Mouse (Mus musculus) liver, embryonic 16.5 days (tissue): Measurements from ENCODE around the gene Ahnak2. TPM values are rescaled to one million over a fixed set of nuclear protein-coding genes. Genes with fewer than 3 reads are reported as not detected.

ENCODE experiments used
- ATAC-seq: fragments of 200-750 bp; cut with Nextera tagmentation; 2 replicates; pipeline ENCODE4 v1.8.0; 2017; ENCODE audit warnings: low read depth, mild to moderate bottlenecking, moderate number of reproducible peaks, moderate library complexity
- H3K27ac ChIP-seq: fragments of 300-500 bp; sonication (generic); 2 replicates; pipeline ENCODE4 v1.5.1; 2014; ENCODE audit warnings: mild to moderate bottlenecking, low read length
- H3K27me3 ChIP-seq: fragments of 300-500 bp; sonication (generic); 2 replicates; pipeline ENCODE4 v1.6.1; 2014; ENCODE audit warnings: low read depth, low read length, mixed read lengths; ENCODE audit not compliant: control insufficient read depth, insufficient read depth
- H3K36me3 ChIP-seq: fragments of 300-500 bp; sonication (generic); 2 replicates; pipeline ENCODE4 v1.6.1; 2014; ENCODE audit warnings: mild to moderate bottlenecking; ENCODE audit not compliant: control insufficient read depth, insufficient read depth
- H3K4me1 ChIP-seq: fragments of 300-500 bp; sonication (generic); 2 replicates; pipeline ENCODE4 v1.6.1; 2014; ENCODE audit warnings: low read depth, low read length, mixed read lengths; ENCODE audit not compliant: control insufficient read depth
- H3K4me2 ChIP-seq: fragments of 300-500 bp; sonication (generic); 2 replicates; pipeline ENCODE4 v1.6.1; 2014; ENCODE audit warnings: low read depth, low read length, mixed read lengths
- H3K4me3 ChIP-seq: fragments of 300-500 bp; sonication (generic); 2 replicates; pipeline ENCODE4 v1.5.1; 2014; ENCODE audit warnings: low read depth, mild to moderate bottlenecking, low read length
- H3K9ac ChIP-seq: fragments of 300-500 bp; sonication (generic); 2 replicates; pipeline ENCODE4 v1.6.1; 2014; ENCODE audit warnings: low read depth, low read length
- H3K9me3 ChIP-seq: fragments of 300-500 bp; sonication (generic); replicated peaks from 2 replicates; pipeline ENCODE4 v1.6.1; 2016; ENCODE audit warnings: low read length; ENCODE audit not compliant: control insufficient read depth
- WGBS: fragments of 180-500 bp; shearing (Covaris S2); extraction: QIAGEN DNeasy Blood & Tissue Kit; methylation state at CpG from one replicate; pipeline ENCODE4 v1.1.7; 2014; ENCODE audit not compliant: insufficient replicate concordance; 5-methylcytosine and 5-hydroxymethylcytosine counted together
- microRNA-seq: library from miRNA; unstranded; fragments of <30 nt; microRNA quantifications from one replicate; pipeline ENCODE4, GENCODE M21; 2016
- polyA plus RNA-seq: library from polyadenylated mRNA; unstranded; fragments of >200 nt; fragmentation: Nextera tagmentation; extraction: Ambion mirVana; gene quantifications from 2 replicates; pipeline ENCODE4 v1.2.1, GENCODE M21; 2015

The Ahnak2 gene
- polyA plus RNA-seq, 1 experiment from 2014 or later = 0.26 TPM

GRCm38 (mm10) chr12:112730808-112731207 is 71.6 kb downstream of the Ahnak2 start:
- WGBS = 62% methylated on average over 14 of the region's 14 CpGs
- no peaks in the 10 kb centered on the region for H3K27me3 ChIP-seq
- no peaks in the 10 kb centered on the region for H3K4me1 ChIP-seq
- H3K9me3 ChIP-seq = no peaks in the 10 kb centered on the region
- H3K36me3 ChIP-seq = no peaks in the 10 kb centered on the region
- no peak overlapping the region for H3K9ac ChIP-seq
- ATAC-seq = no peak
- no peak overlapping the region for H3K4me2 ChIP-seq
- H3K4me3 ChIP-seq = no peak overlapping the region
- H3K27ac ChIP-seq = no peak overlapping the region

DNA sequence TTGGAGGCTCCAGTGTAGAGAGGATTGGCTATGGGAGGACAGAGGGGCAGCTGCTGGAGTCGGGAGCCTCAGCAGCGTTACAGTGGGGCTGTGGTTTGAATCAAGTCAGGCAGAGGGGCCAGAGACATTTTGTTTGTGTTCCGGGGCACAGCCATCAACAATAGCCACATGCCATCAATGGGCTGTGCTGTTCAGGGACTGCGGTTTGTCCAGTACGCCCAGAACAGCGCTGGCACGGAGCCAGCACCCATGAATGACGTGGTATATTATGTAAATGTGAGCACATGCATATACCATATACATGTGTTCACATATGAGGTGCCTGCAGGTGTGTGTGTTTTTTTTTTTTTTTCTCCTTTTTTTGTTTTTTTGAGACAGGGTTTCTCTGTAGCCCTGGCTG is 74.7 kb downstream of the Ahnak2 start:
- Histone ChIP-seq H3K9me3 (no peaks in the 10 kb centered on the region), H3K4me1 (no peaks in the 10 kb centered on the region; the same call in 1 of the 2 replicates), H3K9ac (no peak overlapping the region), H3K27me3 (peaks cover 8% of the 10 kb centered on the region), H3K27ac (no peak overlapping the region), H3K36me3 (no peaks in the 10 kb centered on the region), H3K4me3 (no peak overlapping the region), H3K4me2 (no peak overlapping the region)
- WGBS = 66% methylated on average over 8 of the region's 8 CpGs
- ATAC-seq = no peak

DNA sequence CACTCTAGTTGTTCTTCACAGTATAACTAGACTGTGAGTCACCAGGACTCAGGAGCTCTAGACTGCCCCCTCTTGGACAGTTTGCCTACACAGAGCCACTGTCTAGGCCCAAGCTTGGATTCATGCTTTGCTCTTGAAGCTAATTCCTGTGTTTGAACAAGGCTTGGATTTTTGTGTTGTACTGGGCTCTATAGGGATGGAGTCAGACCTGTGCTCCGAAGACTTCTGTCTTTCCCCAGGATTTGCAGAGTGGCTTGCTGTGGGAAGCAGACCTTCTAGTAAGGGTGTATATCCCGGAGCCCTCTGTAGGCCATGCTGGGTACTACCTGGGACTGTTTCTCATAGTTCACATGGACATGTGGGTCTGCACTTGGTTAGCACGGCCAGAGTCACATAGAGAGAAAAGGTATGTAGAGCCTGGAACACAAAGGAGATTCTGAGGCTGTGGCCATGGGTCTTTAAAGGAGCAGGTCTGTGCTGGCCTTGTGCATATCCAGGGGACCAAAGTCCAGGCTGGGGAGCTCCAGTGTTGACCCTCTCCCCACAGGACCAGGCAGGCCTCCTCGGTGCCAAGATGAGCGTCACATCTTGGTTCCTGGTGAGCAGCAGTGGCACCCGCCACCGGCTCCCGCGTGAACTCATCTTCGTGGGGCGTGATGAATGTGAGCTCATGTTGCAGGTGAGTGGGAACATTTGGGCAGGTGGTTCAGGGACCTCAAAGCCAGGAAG is 78.2 kb downstream of the Ahnak2 start:
- Histone ChIP-seq H3K4me1 (peaks cover 3% of the 10 kb centered on the region), H3K9ac (no peak overlapping the region), H3K4me2 (no peak overlapping the region), H3K9me3 (no peaks in the 10 kb centered on the region), H3K36me3 (no peaks in the 10 kb centered on the region), H3K27me3 (peaks cover 32% of the 10 kb centered on the region), H3K27ac (no peak overlapping the region), H3K4me3 (no peak overlapping the region)
- 71% methylated on average over 11 of the region's 11 CpGs for WGBS
- ATAC-seq = no peak

DNA sequence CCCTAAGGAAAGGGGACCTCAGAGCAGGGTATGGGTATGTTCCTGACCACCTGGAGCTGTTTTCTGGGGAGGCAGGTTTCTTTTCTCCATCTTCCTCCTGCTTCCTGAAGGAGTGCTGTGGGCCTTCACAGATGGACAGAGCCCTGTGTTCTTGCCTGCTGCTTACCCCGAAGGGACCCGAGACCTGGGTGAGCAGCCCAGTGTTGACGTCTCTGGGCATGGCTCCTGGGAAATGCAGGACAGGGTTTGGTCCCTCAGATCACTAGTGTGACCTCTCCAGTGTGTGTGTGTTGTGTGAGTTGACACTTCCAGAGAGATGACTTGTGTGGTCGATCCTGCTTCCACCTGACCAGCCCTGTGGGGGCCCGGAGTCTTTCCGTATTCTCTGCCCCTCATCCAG is 79.0 kb downstream of the Ahnak2 start:
- Histone ChIP-seq H3K36me3 (no peaks in the 10 kb centered on the region), H3K27me3 (peaks cover 32% of the 10 kb centered on the region), H3K9ac (no peak overlapping the region), H3K4me1 (peaks cover 3% of the 10 kb centered on the region), H3K4me2 (0 out of 2 replicates have a peak overlapping the region, but pooled peaks have one; percentile 66), H3K4me3 (no peak overlapping the region), H3K9me3 (no peaks in the 10 kb centered on the region), H3K27ac (no peak overlapping the region)
- WGBS = 63% methylated on average over 6 of the region's 6 CpGs
- ATAC-seq = no peak

DNA sequence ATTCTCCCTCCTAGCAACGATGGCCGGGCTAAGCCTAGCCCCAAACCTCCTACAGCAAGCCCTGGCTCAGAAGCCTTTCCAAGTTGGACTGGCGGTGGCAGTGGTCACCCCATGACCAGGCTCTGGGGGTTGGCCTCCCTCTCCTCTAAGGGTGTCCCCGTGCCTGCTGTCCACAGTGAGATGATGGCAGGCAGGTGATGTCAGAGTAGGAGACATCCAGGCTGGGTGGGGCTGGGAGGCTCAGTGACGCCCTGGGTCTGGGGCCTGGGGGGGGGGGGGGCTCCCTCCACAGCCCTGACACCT is 79.5 kb downstream of the Ahnak2 start:
- ATAC-seq = no peak
- Histone ChIP-seq H3K36me3 (no peaks in the 10 kb centered on the region), H3K9ac (no peak overlapping the region), H3K4me2 (peak overlapping the region; percentile 66), H3K27me3 (peaks cover 32% of the 10 kb centered on the region), H3K9me3 (no peaks in the 10 kb centered on the region), H3K4me3 (peak overlapping the region; percentile 63), H3K4me1 (peaks cover 3% of the 10 kb centered on the region), H3K27ac (no peak overlapping the region)
- WGBS = 13% methylated on average over 5 of the region's 5 CpGs

DNA sequence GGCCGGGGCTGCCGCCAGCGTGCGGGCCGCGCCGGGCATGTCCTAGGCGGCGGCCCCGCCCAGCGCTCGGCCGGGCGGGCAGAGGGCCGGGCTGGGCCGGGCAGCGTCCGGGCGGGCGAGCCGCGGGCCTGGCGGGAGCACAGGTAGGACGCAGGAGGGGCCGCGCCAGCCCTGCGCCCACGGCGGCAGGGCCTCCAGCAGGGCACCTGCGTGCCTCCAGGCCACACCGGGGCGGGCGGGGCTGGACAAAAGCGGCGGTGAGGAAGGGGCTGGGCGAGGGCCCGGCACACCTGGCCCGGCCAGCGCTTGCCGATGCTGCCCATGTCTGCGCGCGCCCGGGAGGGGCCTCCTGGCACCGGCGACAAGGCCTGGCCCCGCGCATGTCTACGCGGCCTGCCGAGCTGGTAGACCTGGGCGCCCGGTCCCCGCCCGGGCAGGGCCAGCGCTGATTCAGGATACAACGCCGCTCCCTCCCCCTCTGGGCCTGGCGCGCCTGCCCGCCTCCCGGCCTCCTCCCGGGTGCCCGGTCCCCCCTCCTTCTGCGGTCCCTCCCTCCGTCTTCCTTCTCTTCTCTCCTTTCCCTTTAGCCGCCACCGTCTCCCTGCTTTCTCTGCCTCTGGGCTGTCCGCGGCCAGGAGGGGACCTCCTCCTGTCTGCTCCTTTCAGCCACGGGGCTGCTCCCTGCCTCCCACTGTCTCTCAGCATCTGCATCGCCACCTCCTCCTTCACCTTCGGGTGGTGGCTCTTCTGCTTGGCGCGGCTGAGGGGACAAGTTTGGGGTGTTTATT is 80.0 kb downstream of the Ahnak2 start:
- WGBS = 1% methylated on average over 52 of the region's 75 CpGs
- peak overlapping the region; percentile 63 for H3K4me3 ChIP-seq
- peak overlapping the region; percentile 53 for H3K9ac ChIP-seq
- H3K4me1 ChIP-seq = peaks cover 3% of the 10 kb centered on the region
- H3K36me3 ChIP-seq = no peaks in the 10 kb centered on the region
- peaks cover 32% of the 10 kb centered on the region for H3K27me3 ChIP-seq
- ATAC-seq = 0 out of 2 replicates have a peak, but pooled peaks have one; percentile 8
- H3K27ac ChIP-seq = peak overlapping the region; percentile 56; the same call in 1 of the 2 replicates
- no peaks in the 10 kb centered on the region for H3K9me3 ChIP-seq
- H3K4me2 ChIP-seq = peak overlapping the region; percentile 66

Small RNA genes within 50 kb of the gene (microRNA-seq; reads per million reads assigned to microRNA genes)
- 0.74 reads per million for gene Mir6940

Other genes with a start within 250 kb of the Ahnak2 start
- gene Inf2, start 213.9 kb downstream of the Ahnak2 start, polyA plus RNA-seq = 1.2 and 2.7 TPM in 2 replicates
- 12.4 and 14.0 TPM in 2 replicates for gene Adssl1, start 182.6 kb downstream of the Ahnak2 start, polyA plus RNA-seq
- gene Siva1, start 158.0 kb downstream of the Ahnak2 start, polyA plus RNA-seq = 84.7 and 89.5 TPM in 2 replicates
- 8.6 and 8.9 TPM in 2 replicates for gene Akt1, start 127.8 kb downstream of the Ahnak2 start, polyA plus RNA-seq
- 0.88 and 1.5 TPM in 2 replicates for gene Zbtb42, start 123.8 kb downstream of the Ahnak2 start, polyA plus RNA-seq
- gene Cep170b, start 82.2 kb downstream of the Ahnak2 start, polyA plus RNA-seq = 2.8 and 3.6 TPM in 2 replicates
- 19.4 and 20.3 TPM in 2 replicates for gene Pld4, start 42.0 kb downstream of the Ahnak2 start, polyA plus RNA-seq
- gene Clba1, start 6.3 kb upstream of the Ahnak2 start, polyA plus RNA-seq = 0.34 and 0.39 TPM in 2 replicates
- gene Cdca4, start 26.8 kb upstream of the Ahnak2 start, polyA plus RNA-seq = 48.9 and 61.7 TPM in 2 replicates
- 0.38 and 0.40 TPM in 2 replicates for gene Gpr132, start 65.6 kb upstream of the Ahnak2 start, polyA plus RNA-seq
- 0.21 and 0.34 TPM in 2 replicates for gene Jag2, start 127.1 kb upstream of the Ahnak2 start, polyA plus RNA-seq
- gene Nudt14, start 139.5 kb upstream of the Ahnak2 start, polyA plus RNA-seq = 12.1 and 13.3 TPM in 2 replicates
- gene Btbd6, start 173.8 kb upstream of the Ahnak2 start, polyA plus RNA-seq = 4.5 and 4.9 TPM in 2 replicates
- 22.8 and 25.7 TPM in 2 replicates for gene Brf1, start 198.0 kb upstream of the Ahnak2 start, polyA plus RNA-seq
- 4.3 and 5.8 TPM in 2 replicates for gene Pacs2, start 211.9 kb upstream of the Ahnak2 start, polyA plus RNA-seq